Mouse (Mus musculus): Measurements from ENCODE around the gene Ucp1.
A peak's percentile ranks its signal among the peaks of the same experiment; 100 is the strongest.
"Not testable (repeated sequence)": the region's sequence is repeated elsewhere in the genome, so short reads cannot be mapped to it uniquely, and the experiment has no call there.

Gene Ucp1

DNA sequence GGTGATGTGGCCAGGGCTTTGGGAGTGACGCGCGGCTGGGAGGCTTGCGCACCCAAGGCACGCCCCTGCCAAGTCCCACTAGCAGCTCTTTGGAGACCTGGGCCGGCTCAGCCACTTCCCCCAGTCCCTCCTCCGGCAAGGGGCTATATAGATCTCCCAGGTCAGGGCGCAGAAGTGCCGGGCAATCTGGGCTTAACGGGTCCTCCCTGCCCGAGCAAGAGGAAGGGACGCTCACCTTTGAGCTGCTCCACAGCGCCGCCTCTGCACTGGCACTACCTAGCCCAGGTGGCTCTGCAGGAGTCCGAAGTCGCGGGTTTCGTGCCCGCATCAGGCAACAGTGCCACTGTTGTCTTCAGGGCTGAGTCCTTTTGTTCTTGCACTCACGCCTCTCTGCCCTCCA is at the start of gene Ucp1:
Ucp1 (plus strand) TSS at position 177 of the 400 bp plus-strand sequence.
- DNase-seq, result peak; percentile 13

DNA sequence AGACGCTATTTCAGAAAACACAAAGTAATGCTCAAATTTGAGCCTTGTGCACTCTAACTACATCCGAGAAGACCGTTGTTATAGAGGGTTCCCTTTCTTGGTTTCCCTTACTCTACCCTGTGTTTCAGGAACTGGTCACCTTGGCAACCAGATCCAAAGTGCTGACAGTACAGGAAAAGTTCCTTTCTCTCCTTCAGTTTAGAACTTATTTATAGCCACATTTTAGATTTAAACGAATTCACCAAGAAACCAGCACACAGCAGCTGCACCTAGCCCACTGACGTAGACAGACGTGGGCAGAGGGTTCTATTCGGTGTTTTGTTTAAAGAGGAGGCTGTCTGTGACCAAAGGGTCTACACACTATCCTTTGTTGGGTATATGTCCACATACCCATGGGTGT is 46.0 kb upstream of the Ucp1 start:
- no peak for DNase-seq

DNA sequence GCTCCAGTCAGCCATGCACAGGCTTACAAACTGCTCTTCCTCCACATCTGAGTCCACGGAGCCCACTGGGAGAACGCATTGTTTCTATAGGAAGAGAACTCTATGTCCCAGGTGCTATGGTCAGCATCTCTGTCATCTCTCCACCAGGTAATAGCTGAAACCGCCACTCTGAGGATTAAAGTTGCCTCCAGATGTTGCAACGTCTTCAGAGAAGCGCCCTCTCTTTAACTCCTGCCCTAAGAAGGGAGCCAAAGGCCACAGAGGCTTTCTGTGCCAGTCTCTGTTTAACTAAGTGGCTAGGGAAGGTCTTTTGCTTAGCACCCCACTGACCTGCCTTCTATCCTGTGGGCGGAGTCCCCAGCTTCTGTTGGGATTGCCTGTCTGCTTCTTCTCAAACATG is 39.3 kb upstream of the Ucp1 start:
- no peak for DNase-seq

DNA sequence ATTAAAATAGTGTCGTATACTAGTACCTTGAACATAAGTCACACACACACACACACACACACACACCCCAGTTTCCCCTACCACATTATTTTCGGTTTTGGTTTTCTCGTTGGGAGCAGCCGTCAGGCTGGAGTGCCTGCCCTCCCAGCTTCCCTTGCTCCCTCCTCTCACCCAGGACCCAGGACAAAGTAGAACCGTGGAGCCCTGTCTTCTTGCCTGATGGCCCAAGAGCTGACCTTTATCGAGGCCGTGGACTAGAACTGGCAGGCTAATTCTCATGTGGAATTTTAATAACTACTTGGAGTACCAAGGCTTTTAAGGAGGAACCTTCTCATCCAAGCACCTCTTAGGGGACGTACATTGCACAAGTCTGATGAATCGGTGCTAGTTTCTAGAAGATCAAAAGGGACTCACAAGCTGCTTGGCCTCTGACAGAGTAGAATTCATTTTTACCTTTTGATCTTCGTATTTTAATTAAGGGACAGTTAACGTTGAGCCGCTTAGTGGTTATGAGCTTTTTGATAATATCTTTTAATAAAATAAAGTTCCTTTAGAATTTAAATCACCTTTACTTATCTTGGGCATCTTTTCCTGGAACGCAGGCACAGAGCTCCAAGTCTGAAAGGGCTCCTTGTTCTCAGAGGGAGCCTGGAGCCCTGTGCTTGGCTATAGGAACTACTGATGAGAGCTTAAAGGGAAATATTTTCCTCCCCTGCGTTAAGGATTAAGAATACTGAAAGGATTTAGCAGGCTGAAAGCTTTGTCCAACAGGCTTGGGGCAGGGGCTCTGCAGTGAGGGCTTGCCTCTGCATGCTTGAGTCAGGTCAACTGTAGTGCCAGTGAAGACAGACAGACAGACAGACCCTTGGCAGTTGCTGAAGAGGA is 38.5 kb upstream of the Ucp1 start:
- no peak for DNase-seq

DNA sequence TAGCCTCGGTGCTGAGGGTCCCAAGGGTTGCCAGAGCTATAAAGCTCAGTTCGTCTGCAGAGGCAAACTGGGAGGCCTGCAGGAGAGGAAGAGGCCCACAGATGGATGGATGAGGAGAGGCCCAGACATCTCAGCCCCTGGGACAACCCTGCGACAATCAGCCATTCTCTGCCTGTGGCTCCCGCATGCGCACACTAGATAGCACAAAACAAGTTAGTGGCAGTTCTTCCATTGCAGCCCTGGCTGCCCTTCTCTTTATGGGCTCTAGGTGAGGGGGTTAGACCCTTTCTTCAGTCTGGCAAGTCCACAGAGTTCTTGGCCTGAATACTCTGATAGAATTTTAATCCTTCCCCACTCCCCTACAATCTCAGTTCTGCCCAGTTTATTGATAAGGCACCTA is 37.4 kb upstream of the Ucp1 start:
- no peak for DNase-seq

DNA sequence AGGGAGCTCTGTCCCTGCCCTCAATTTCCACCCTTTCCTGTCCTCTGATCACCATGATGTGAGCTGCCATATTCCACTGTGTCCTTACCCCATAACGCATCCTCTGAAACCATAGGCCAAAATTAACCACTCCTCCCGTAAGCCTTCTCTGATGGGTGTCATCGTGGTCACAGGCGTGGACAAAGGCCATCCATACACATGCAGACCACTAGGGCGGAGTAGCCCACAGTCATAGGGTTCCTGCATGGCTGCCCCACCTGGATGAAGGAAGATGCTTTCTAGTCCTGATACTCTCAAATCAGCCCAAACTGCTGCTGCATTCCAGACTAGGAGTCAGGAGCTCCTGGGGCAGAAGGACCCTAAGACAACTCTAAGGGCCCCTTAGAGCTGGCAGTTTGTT is 32.5 kb upstream of the Ucp1 start:
- no peak for DNase-seq

DNA sequence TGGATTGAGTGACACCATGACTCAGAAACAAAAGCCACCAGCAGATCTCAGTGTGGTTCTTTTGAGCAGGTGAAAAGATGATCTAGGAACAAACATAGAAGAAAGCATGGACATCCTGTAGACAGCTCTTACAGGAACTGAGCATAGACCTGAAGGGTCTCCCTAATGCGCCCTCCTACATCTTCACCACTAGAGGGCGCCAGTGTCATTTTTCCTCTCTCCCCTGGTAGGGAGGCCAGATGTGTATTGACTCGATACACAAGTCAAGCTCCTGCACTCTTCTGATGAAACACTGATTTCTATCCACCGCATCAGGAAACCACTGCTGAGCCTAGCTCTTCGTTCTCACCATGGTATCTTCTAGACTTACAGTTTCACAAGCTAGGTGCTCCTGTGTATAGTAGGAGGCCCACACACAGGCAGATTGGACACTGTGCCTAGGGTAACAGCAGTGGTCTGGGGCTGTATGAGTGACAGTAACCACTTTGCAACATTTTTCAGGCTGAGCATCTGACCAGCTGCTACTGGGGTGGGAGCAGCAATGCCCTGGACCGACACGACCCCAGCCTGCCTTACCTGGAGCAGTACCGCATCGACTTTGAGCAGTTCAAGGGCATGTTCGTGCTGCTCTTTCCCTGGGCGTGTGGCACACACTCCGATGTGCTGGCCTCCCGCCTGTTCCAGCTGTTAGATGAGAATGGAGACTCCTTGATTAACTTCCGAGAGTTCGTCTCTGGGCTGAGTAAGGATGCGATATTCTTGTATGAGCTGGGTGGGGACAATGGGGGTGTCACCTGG is 29.5 kb upstream of the Ucp1 start:
- DNase-seq, result peak; percentile 50

DNA sequence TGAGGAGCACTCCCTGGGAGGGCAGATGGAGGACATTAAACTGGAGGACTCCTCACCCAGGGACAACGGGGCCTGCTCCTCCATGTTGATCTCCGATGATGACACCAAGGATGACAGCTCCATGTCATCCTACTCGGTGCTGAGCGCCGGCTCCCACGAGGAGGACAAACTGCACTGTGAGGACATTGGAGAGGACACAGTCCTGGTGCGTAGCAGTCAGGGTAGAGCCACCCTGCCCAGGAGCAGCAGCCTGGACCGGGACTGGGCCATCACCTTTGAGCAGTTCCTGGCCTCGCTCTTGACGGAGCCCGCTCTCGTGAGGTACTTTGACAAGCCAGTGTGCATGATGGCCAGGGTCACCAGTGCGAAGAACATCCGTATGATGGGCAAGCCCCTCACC is 19.0 kb upstream of the Ucp1 start:
- DNase-seq, result no peak

DNA sequence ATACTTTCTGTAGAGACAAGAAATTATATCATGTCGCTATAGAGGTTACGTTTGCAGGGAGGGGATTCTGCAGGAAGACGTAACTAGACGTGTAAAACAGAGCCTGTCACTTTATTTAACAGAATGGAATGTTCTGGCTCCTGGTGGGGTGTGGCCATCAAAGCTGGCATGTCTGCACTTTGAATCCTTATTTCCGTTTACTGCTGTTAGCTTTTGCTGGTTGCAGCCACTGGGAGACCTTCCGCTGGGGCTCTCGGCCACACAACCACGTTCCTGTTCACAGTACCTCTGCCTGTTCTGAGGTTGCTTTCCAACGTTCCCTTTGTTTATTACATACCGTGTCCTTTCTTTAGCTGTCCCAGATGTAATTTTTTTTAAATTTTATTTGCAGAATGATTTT is 17.7 kb upstream of the Ucp1 start:
- no peak for DNase-seq

DNA sequence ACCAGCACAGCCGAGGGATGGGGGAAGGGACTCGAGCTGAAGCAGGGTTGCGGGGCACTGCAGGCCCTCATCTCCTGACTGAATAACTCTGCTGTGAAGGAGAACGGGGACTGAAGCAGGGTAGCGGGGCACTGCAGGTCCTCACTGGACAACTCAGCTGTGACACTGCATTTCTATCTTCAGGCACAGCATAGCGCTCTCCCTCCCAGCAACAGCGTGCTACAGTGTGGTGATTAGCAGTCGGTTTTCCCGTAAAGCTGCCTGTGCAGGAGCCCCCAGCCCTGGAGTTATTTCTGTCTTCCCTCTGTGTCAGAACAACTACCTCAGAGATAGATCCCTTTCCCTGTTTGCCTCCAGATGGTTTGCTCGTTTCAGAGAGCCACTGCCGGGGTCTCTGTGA is 15.7 kb upstream of the Ucp1 start:
- no peak for DNase-seq

DNA sequence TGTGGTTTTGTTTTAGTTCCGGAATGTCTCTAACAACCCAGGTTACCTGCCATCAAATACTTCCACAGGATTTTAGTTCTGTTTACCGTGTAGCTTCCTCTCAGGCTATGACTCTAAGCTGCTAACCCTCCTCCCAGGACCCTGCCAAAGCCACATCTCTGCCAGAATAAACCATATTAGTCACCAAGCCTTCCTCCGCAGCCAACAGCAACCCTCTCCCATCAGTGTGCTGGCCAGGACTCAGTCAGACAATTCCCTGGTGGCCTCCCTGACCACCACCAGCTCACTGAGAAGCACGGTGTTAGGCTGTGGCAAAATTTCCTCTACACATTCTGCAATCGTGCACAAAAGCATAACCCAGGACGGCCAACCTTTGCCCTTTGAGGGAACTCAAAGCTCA is 11.7 kb upstream of the Ucp1 start:
- DNase-seq, result no peak

DNA sequence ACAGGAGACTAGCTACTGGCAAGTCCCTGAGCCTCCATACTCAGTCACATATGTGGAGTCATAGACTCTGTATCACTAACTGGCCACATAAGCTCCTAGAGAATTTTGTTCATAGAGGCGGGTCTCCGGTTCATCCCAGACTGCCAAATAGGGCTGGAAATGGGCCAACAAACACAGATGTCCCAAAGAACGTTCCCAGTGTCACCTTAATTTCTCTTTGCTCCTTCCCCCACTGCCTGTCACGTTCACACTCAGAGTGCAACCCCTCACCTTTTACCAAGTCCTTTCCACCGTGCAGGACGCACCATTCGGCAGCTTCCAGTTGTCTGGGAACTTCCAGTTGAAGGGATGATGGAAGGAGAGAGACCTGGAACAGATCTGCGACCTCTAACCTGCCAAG is 4.8 kb upstream of the Ucp1 start:
- no peak for DNase-seq

DNA sequence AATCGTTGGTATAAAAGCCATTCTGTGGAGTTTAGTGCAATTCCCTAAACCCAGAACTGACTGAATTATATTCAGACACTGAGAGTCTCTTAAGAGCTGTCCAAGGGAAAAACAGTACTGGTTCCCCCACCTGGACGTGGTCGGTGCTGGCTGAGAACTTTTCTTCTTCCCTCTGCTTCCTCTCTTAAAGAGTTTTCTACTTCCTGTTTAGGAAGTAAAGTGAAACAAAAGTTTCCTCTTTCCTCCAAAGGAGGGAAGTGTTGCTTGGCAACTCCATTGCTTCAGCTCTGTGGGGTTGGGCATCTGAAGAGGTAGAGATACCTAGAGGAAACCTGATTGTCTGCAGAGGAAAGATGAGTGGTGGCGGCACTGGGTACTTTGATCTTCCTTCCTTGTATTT is 7.2 kb downstream of the Ucp1 start:
- DNase-seq, result no peak

DNA sequence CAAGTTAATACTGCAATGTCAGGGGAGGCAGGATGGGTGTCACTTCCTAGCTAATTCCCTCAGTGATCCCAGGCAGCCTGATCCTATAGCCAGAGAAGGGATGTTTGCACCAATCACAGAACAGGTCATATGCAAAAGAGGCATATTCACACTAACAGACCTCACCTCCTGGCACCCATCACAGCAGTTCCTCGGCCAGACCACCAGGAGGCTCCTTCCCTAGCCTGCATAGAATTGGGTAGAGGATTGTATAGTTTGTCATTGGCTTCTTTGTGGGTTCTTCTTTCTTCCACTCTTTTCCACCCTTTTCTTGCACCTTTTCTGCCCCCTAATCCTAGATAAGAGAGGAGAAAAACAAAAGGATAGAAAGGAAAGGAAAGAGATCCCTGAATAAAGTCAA is 10.0 kb downstream of the Ucp1 start:
- DNase-seq, result no peak

DNA sequence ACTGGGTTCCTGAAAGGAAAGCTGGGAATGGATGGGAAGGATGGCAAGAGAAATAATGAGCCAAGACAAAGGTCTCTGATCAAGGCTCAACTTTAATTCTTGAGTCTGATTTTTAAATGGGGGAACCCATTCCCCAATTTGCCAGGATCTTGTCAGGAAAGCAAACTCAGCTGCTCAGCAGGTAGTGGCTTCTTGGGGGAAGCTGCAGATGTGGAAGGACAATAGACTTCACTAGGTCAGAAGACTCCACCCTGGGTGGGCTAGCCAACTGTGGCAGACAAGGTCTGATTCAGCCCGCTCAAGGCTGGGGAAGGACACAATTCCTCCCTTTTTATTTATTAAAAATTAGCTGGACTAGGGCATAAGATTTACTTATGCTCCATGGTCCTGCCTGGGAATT is 14.8 kb downstream of the Ucp1 start:
- DNase-seq, result no peak

DNA sequence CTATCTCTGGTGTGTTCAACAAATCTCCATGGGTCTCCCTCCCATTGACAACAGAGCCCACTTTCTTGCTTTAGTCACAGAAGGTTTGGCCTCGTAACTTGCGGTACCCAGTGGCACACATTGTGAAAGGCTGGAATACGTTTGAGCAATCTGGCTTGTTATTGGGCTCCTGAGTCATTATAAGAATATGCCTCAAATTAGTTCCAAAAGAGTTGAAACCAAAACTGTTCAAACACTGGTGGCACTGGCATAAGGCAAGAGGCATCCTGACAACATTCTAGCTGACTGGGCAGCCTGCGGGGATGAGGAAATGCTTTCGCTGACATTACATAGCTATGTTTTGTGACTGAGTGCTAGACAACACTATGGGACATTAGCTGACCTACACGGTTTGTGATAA is 19.7 kb downstream of the Ucp1 start:
- DNase-seq, result no peak

DNA sequence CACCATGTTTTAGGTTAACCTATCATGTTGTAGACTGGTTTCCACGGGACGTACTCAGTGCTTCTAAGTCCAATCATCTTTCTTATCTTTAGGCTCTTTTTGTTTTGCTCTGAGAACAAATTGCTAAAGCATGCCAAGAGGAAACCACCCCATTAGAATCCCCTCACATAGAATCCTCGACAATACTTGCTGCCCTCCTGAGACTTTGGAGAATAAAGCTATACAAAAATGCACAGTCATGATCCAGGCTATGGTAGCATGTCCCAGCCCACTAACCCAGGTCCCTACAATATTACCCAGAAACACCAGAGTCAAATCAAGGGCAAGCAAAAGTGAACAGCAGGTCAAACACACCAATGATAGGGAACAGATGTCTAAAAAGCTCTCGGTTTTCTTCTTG is 24.9 kb downstream of the Ucp1 start:
- not testable (repeated sequence) for DNase-seq

DNA sequence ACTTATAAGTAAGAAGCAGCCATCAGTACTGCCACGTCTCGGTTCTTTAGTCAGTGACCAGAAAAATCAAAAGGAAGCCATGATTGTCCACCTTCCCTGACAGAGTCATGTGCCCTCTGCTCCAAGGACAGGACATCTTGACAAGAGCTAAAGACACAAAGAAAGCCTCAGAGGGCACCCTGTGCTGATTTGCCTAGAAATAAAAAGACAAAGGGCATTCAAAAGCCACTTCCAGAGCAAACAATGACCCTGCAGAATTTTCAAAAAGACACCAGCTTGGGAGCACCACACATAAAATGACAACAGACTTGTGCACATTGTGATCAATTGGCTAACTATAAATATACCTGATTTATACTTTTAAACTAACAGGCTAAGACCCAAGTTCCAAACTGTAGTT is 25.5 kb downstream of the Ucp1 start:
- DNase-seq, result no peak

DNA sequence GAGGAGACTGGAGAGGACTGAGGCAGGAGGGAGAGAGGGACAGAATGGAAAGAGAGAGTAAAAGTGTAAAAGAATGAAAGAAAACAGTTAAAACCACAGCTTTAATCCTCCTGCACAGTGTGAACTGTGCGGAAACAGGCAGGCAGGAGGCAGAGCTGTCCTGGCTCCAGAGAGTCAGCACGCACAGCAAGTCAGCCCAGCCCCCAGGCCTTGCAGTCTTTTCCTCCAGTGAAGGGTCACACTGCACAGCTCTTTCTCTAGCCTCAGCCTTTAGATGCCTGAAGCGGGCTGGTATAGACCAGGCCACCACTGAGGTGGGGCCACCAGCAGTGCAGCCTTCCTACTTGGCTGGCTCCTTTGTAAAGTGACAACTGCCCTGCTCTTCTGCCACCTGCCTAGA is 30.4 kb downstream of the Ucp1 start:
- no peak for DNase-seq

DNA sequence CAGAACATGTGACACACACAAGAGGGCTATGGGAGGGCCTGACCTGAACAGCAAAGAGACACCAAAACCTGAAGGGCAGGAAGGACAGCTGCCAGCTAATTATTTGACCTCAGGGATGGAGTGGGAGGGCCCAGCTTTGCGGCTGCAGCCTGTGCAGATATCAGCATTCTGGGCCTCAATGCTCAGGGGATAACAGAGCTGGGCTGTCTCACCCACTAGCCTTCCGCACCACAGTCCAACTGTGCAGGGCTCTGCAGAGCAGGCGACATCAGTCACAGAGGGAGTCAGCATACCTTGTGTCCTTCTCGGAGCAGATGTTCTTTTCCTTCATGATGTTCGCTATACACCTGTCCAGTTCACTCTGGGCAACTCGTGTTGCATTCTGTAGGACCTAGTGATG is 32.2 kb downstream of the Ucp1 start:
- no peak for DNase-seq

DNA sequence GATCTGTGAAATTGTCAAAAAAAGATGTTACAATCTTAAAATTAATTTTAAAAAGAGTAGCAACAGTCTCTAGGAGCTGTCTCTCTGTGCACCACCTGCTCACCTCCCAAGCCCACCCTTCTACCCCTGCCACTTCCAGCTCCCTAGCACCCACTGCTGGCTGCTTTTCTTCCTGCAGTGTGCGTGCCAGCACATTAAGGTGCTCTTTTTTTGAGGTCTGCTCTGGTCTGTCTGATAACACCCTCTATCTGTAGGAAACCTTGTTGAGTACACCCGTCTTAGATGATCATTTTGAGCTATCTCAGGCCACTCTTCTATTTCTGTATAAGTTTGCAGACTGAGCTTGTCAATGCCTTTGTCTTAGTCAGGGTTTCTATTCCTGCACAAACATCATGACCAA is 32.9 kb downstream of the Ucp1 start:
- no peak for DNase-seq

DNA sequence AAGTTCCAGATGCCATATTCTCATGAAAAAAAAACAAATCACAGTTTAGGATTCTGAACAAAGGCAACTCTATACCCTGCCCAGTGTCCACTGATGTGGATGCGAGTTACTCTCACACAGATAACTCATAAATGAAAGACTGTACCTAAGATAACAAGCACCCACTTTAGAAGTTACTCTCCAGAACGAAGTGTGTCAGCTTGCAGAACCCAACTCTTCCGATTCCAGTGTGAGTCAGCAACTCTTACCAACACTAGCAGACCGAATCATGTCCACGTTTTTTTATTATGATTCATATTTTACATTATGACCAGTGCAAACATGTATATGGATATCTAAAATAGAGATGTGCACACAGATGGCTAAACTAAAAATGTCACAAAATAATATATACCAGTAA is 37.7 kb downstream of the Ucp1 start:
- no peak for DNase-seq

DNA sequence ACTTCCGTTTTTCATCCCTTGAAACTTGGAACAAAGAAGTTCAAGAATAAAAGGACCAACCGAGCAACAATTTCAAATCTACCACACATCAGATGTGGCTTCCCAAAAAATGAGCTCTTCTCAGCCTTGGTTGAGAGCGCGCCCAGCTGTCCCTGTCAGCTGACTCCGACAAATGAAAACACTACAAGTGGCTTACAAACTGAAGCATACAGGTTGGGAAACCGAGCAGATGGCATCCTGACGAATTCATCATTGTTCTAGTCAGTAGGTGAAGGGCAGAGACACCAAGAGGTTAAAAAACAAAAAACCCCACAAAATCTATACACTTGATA is 41.4 kb downstream of the Ucp1 start:
- no peak for DNase-seq

DNA sequence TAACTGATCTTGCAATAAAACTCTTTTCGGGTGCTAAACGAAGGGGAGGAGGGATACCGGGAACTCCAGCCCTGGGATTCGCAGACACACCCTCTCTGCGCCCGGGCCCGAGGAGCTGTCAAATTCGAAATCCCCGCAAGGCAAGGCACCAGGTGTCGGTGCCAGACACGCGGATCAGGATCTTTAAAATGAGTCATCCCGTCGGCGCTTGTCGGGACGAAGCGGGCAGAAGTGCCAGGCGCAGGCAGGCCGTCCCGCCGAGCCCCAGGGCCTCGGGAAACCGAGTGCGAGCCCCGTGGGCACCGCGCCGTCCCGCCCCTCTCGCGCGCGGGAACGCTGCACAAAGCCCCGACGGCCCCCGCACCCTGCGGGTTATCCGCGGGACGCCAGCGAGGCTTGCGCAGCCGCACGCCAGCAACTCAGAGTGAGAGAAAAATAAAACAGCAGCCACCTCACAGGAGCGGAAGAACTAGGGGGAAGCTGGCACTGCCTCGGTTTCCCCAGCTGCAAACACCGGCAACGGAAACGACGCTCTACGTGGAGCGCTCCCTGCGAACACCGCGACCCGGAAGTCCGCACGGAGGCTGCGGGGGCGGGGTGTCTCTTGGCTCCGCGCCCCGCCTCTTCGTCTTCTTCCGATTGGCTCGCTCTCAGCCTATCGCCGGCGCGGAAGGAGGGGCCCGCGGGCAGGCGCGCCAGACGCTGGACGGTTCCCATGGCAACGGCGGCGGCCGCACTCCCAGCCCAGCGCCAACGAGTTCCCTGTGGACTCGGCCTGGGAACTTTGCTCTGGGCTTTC is 41.9 kb downstream of the Ucp1 start, which contains the start of gene Elmod2:
Elmod2 (minus strand) TSS at position 588 of the 799 bp plus-strand sequence.
- DNase-seq, result peak; percentile 96

Data from cerebellum, adult 8-10 months (tissue).